Mouse (Mus musculus) adrenal gland, postnatal 14 days (tissue): ENCODE measurements at regions not wholly inside any gene's neighbourhood (a gene's known extent, or its start where the extent isn't known, plus 50 kb on each side); places are given as distances from the start of the nearest gene placed in this dataset.
"Not testable (repeated sequence)": the region's sequence is repeated elsewhere in the genome, so short reads cannot be mapped to it uniquely, and the experiment has no call there.

Experiments used
- DNase-seq: peaks from one replicate; pipeline ENCODE4 v3.0.0; 2021; ENCODE audit warnings: mixed read lengths

DNA sequence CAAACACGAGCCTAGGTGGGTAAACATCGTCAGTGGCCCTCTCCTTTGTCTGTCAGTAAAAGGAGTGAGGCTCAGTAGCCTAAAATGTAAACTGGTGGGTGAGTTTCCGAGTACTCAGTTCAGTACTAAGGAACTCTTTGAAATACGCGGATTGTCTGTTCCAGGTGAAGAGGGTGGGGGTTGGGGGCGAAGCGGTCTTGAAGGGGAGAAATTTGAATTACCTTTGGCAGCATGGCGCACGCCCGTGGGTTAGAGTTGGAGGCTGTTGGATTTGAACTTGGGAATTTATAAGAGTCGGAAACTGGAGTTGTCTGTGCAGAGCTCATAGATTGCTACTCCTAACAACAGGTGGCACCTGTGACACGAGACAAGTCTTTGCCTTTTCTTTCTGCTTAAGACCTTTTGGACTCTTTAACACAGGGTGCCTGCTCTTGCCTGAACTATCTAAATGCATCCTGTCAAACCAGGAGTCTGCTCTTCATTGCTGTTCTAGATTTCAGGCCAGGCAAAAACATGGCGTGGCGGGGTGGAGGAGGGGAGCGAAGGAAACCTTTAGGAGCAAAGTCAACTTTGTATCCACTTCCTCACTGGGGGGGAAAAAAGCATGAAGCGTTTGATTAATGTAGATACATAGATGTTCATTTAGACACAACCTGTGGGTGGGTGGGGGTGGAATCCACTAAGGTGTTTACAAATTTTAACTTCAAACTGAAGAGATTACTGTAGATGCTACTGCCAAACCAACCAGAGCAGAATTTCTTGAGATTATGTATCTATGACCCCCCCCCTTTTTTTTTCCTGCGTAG, 89.0 kb upstream of the Rpl34 start:
- no peak for DNase-seq

DNA sequence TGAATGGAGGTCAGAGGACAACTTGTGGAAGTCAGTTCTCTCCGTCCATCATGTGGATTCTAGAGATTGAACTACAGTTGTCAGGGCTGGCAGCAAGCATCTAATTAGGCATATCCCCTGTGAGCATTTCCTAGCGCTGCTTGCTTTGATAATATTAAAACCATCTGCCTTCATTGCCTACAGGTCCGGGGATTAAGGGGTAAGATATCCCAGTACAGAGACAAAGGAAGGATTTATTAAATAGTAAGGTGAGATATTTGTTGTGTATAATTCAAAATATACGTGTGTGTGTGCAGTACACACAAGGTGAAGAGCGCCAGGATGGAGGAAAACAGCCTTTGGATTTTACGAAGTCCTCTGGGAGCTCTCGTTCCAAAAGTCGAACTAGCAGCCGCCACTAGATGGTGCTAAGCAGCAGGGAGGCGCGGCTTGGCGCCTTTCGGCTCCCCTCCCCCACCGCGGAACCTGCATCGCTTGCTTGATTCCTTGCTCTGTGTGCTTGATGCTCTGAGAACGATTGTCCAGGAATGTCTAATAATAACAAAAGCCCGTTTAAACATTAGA, 88.4 kb upstream of the Rpl34 start:
- peak; percentile 94 for DNase-seq

DNA sequence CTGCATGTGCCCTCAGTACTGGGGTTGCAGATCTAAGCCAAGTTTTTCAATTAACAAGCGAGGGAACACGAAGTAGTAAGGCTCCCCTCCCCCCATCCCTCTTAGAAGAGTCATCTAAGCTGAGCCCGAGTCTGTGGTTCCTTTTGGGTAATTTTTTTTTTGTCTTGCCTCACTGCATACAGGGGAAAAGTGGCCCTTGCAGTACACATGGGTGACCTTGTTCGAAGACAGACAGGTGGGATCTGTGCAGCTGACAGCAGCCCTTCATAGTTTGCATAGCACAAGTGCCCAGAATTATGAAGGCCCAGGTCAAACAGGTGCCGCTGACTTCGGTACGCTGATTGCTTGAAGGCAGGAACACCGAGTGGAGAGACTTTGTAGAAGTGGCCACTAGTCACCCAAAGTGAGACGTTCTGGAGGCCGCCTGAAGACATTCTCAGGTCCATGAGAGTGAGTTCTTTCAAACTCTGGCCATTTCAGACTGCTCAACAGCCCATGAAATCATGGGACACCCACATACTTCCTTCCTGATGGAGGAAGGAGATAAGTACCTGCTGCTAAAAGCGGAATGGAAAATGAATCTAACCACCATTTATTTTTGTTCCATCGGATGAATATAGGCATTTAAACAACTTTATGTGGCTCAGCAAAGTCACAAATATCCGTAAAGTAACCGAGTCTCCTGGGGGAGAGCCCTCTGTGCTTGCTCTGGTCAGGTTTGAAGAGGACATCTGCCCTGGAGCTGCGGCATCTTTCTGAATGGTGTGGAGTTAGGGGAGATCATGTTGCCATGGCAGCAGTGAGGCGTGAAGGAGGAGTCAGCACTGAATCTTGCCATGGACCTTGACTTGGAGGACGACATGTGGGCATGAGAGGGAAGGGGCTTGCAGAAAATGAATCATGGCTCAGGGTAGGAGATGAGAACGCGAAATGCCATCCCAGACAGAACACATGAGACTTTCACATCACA, 79.8 kb upstream of the Rpl34 start:
- DNase-seq, result peak; percentile 29

DNA sequence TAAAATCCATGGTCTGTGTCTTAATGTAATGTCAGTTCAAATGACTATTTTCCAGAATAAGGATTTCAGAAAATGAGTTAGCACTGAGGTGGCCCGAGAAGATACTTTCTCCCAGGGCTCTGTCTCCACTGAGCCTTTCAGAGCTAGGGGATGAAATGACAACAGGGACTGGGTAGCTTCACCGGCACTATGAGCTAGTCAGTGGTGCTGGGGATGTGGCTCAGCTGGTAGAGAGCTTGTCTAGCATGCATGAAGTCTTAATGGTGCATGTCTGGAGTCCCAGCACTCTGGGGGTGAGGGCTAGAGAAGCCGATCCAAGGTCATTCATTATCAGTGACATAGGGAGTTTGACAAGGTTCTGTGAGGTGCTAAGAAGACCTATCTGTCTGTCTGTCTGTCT, 75.1 kb upstream of the Rpl34 start:
- no peak for DNase-seq

DNA sequence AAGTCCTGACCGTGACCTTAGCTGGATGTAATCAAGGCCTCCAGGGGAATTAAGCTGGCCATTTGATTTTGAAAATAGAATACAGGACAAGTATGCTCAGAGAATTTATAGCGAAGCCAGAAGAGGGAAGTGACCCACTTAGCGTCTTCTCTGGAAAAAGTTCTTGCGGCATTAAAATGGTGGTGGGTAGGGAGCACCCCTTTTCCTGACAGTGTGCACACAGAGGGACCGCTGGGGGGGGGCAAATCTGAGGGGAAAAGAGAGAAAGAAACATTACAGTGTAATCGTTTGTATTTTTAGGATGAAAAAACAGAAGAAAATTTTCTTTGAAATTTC, 74.1 kb upstream of the Rpl34 start:
- DNase-seq, result peak; percentile 21

DNA sequence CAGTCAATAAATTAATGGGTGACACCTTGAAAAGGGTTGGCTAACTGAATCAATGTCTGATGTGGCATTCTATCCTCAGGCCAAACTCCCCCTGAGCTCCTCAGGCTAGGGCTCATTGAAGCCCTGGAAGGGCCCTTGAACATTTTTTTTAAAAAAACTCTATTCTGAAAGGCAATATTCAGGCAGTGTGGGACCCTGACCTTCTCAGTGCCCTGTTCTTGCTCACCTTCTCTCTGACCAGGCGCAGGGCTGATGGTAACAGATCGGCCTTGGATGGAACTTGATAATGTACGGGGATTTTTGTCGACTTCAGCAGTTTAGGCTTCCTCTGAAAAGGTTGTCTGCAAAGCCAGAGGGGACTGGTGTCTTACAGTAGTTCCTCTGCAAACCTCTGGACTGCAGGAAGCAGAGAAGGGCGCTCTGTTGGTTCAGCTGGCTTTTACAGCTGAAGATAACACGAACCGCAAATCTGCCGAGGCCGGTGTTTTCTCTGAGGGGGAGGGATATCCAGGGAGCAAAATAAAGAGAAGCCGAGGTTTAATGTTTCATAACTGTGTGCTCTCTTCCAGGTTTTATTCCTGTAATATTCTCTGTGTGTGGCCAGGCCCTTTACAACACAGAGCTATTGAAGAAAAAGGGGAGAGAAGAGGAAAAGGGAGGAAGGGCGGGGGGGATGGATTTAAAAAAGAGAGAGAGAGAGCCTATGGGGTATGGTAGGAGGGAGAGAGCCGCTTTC, 73.6 kb upstream of the Rpl34 start:
- DNase-seq, result peak; percentile 54

DNA sequence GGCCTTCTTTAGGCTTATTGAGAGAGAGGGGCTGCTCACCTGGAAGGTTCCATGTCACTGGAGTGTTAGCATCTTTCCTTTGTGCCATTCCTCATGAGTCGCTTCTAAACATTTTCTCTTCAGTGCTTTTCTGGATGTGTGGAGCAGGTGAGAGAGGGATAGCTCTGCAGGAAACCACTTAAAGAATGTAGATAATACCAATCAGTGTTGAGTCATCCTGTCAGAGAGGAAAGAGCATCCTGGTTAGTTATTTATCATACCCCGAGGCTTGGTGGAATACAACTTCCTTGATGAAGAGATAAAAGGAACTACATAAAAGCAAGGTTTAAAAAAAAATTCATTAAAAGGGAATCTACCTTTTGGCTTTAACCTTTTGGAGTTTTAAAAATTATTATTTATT, 69.8 kb upstream of the Rpl34 start:
- no peak for DNase-seq

DNA sequence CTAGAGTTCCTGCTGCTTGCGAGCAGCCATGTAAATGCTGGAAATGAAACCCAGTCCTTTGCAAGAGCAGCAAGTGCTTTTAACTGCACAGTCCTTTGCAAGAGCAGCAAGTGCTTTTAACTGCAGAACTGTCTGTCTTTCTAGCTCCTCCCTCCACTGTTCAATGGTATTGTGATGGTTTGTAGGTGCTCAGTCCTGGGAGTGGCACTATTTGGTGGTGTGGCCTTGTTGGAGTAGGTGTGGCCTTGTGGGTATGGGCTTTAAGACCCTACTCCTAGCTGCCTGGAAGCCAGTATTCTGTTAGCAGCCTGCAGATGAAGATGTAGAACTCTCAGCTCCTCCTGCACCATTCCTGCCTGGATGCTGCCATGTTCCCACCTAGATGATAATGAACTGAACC, 67.8 kb upstream of the Rpl34 start:
- DNase-seq, result not testable (repeated sequence)

DNA sequence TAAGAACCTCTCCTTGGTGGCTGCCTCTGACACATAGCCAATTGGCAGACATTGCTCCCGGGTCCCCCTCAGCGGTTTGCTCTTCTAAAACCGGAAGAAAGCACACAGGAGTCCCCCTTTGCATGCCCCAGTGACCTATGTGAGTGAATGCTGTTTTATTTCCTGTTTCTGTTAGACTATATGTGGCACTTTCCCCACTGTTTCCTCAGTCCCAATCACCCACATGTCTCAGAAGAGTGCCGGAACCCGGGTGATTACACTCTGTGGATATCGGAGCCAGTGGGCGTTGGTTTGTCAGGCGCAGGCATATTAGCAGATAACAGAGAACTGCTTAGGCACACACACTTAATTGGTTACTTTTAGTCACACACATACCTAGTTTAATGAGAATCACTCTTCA, 66.3 kb upstream of the Rpl34 start:
- DNase-seq, result no peak

DNA sequence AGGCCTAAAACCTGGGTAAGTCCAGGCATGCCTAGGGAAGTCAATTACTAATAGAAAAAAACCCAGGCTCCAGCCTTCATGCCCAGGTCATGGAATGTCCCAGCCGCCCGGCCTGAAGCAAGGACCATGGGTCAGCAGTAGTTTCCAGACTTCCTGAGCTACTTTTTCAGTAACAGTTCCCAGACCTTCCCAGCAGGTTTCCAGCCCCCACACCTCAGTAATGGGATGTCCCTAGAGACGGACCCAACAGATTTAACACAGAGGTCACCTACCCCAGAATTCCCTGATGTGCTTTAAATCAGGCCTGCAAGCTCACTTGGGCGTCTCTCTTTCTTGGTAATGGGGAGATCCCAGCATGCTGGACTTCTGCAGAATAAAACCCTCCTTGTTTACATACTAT, 65.2 kb upstream of the Rpl34 start:
- DNase-seq, result no peak

DNA sequence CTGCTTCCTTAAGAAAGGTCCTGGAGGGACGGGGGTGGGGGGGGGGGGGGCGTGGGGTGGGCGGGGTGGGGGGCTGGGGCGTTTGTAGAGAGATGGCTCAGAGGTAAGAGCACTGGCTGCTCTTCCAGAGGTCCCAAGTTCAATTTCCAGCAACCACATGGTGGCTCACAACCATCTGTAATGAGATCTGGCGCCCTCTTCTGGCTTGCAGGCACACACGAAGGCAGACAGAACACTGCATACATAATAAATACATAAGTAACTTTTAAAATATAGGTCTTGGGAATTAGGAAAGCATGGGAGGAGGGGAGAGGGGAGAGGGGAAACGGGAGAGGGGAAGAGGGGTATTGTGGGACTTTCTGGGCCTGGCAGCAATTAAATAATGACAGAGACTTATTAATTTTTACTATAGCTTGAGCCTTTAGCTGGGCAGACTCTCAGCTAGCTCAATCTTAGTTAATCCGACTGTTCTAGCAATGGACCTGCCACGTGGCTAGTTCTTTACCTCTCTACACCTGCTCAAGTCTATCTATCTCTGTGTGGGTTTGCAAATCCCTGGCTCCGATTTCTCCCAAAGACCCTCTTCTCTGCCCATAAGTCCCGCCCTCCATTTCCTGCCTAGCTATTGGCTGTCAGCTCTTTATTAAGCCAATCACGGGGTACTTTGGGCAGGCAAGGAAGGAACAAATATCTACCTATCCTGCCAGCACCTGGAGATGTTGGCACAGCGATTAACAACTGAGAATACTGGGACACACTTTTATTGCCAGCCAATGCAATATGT, 64.1 kb upstream of the Rpl34 start:
- peak; percentile 53 for DNase-seq

DNA sequence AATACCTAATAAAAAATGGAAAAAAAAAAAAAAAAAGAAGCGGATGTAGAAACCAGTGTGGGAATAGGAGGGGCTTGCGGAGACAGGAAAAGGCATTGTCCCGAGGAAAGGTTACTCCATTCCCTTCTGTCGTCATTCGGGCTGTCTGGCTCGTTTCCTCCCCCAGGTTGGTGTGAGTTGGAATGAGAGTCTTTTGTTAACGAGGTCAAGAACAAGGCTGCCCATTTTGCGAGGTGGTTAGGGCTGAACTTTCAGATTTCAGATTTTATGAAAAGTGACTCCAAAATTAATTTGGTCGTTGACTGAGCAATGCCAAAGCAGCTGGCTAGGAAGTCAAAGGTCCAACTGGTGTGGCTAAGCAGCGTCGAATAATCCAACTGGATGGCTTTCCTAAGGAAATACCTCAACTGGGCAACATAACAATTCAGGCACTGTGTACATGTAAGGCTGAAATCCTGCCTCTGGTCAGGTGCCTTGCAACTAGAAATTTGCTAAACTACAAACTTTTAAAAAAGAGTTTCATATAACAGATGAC, 50.6 kb upstream of the Rpl34 start:
- DNase-seq, result no peak
